ENCODE assay signal across 9 mouse cellular contexts in genomic region chr4:129622803-129623535, GRCm38 (mm10). TPM values are rescaled to one million over a fixed set of nuclear protein-coding genes. Genes with fewer than 3 reads are reported as not detected.
A peak's percentile ranks its signal among the peaks of the same experiment; 100 is the strongest.
DNase-seq lines count a peak whose midpoint lies in the region; ATAC-seq lines count a peak whose summit lies in the region.
"Had no signal": no experiment of that assay in that cellular context is flagged by ENCODE, and none has a peak within 500 bp of the region (broad histone marks: within the 10 kb centered on the region; RNA-seq: fewer than 3 reads in every experiment).

No protein-coding gene starts in this region.

- no peak for ATAC-seq in heart, embryonic 12.5 days (ENCODE audit: insufficient number of reproducible peaks, low FRiP score)
- no peak for ATAC-seq in forebrain, embryonic 15.5 days (replicated peaks)
- no peak for ATAC-seq in liver, embryonic 16.5 days (ENCODE audit: low read depth)
- ATAC-seq: Patski had no signal

- WGBS in heart, embryonic 12.5 days = 16% methylated on average over 8 of the region's 8 CpGs
- WGBS in forebrain, embryonic 15.5 days = 18% methylated on average over 8 of the region's 8 CpGs
- 21% methylated on average over 8 of the region's 8 CpGs for WGBS in liver, embryonic 16.5 days (ENCODE audit: insufficient replicate concordance)

- no peak for DNase-seq in heart, adult 9 months (ENCODE audit: low spot score in 2 of 2)
- DNase-seq in NIH3T3 (ENCODE audit: low read depth) (peak; percentile 19), adipocyte (ENCODE audit: low spot score) (no peak)
- no peak for DNase-seq in thymus, postnatal 10 days (ENCODE audit: low spot score in 2 of 2)
- DNase-seq in layer of hippocampus, adult 18-20 months (ENCODE audit: low spot score in 2 of 2) = no peak

- H3K4me2 ChIP-seq in heart, embryonic 12.5 days = peak overlapping the region; percentile 87
- peak overlapping the region; percentile 72 for H3K4me2 ChIP-seq in forebrain, embryonic 15.5 days (replicated peaks)
- peak overlapping the region; percentile 69 for H3K4me2 ChIP-seq in liver, embryonic 16.5 days (ENCODE audit: low read depth, low read length)

- H3K36me3 ChIP-seq in heart, embryonic 12.5 days = peaks cover 27% of the 10 kb centered on the region
- H3K36me3 ChIP-seq in forebrain, embryonic 15.5 days = peaks cover 20% of the 10 kb centered on the region
- H3K36me3 ChIP-seq in liver, embryonic 16.5 days (ENCODE audit: control insufficient read depth, insufficient read depth) = peaks cover 9% of the 10 kb centered on the region

- H3K9me3 ChIP-seq in heart, embryonic 12.5 days (replicated peaks) = no peaks in the 10 kb centered on the region
- H3K9me3 ChIP-seq in forebrain, embryonic 15.5 days = no peaks in the 10 kb centered on the region
- no peaks in the 10 kb centered on the region for H3K9me3 ChIP-seq in liver, embryonic 16.5 days (replicated peaks; ENCODE audit: control insufficient read depth, low read length)

- peaks cover 36% of the 10 kb centered on the region for H3K4me1 ChIP-seq in heart, embryonic 12.5 days (replicated peaks)
- H3K4me1 ChIP-seq in forebrain, embryonic 15.5 days = peaks cover 38% of the 10 kb centered on the region
- peaks cover 42% of the 10 kb centered on the region for H3K4me1 ChIP-seq in liver, embryonic 16.5 days (ENCODE audit: control insufficient read depth, low read depth, low read length)

- H3K27me3 ChIP-seq in heart, embryonic 12.5 days (replicated peaks) = no peaks in the 10 kb centered on the region
- no peaks in the 10 kb centered on the region for H3K27me3 ChIP-seq in forebrain, embryonic 15.5 days
- H3K27me3 ChIP-seq in liver, embryonic 16.5 days (ENCODE audit: control insufficient read depth, insufficient read depth, low read depth, low read length) = no peaks in the 10 kb centered on the region
- H3K27me3 ChIP-seq: Patski had no signal

- H3K4me3 ChIP-seq in heart, embryonic 12.5 days = peak overlapping the region; percentile 79
- peak overlapping the region; percentile 76 for H3K4me3 ChIP-seq in forebrain, embryonic 15.5 days
- H3K4me3 ChIP-seq in liver, embryonic 16.5 days (ENCODE audit: low read depth, low read length) = peak overlapping the region; percentile 61

- H3K9ac ChIP-seq in heart, embryonic 12.5 days = peak overlapping the region; percentile 86
- peak overlapping the region; percentile 94 for H3K9ac ChIP-seq in forebrain, embryonic 15.5 days (replicated peaks)
- peak overlapping the region; percentile 59 for H3K9ac ChIP-seq in liver, embryonic 16.5 days (ENCODE audit: low read depth, low read length)

- peak overlapping the region; percentile 89; the same call in 1 of the 2 replicates for H3K27ac ChIP-seq in heart, embryonic 12.5 days (ENCODE audit: poor library complexity, severe bottlenecking)
- peak overlapping the region; percentile 93 for H3K27ac ChIP-seq in forebrain, embryonic 15.5 days (replicated peaks)
- H3K27ac ChIP-seq in liver, embryonic 16.5 days (ENCODE audit: low read length) = no peak overlapping the region; the same call in 1 of the 2 replicates

RNA-seq across cellular contexts. Expression of gene Ccdc28b, which starts 0.8 kb away (rescaled TPM):
- 42.3 and 44.2 TPM in 2 replicates for polyA plus RNA-seq in heart, embryonic 12.5 days (2016; fragmentation: Nextera tagmentation; extraction: Ambion mirVana)
- polyA plus RNA-seq in forebrain, embryonic 15.5 days (2015; fragmentation: Nextera tagmentation; extraction: Ambion mirVana) = 119 and 124 TPM in 2 replicates
- 11.2 and 12.7 TPM in 2 replicates for polyA plus RNA-seq in liver, embryonic 16.5 days (2015; fragmentation: Nextera tagmentation; extraction: Ambion mirVana)
- 10 to 100 TPM; 55.7 to 59.1 TPM for total RNA-seq in layer of hippocampus, adult 18-20 months (2021)

RNA-seq across cellular contexts. Expression of gene Iqcc, which starts 4.1 kb away (rescaled TPM):
- polyA plus RNA-seq in heart, embryonic 12.5 days (2016; fragmentation: Nextera tagmentation; extraction: Ambion mirVana) = 18.6 and 20.0 TPM in 2 replicates
- polyA plus RNA-seq in forebrain, embryonic 15.5 days (2015; fragmentation: Nextera tagmentation; extraction: Ambion mirVana) = 31.4 and 32.5 TPM in 2 replicates
- polyA plus RNA-seq in liver, embryonic 16.5 days (2015; fragmentation: Nextera tagmentation; extraction: Ambion mirVana) = 7.5 and 8.0 TPM in 2 replicates
- 10 to 100 TPM; 36.2 to 37.4 TPM for total RNA-seq in layer of hippocampus, adult 18-20 months (2021)

RNA-seq across cellular contexts. Expression of gene Dcdc2b, which starts 8.9 kb away (rescaled TPM):
- polyA plus RNA-seq in heart, embryonic 12.5 days (2016; fragmentation: Nextera tagmentation; extraction: Ambion mirVana) = 0.82 and 1.4 TPM in 2 replicates
- polyA plus RNA-seq in forebrain, embryonic 15.5 days (2015; fragmentation: Nextera tagmentation; extraction: Ambion mirVana) = 3.5 and 3.7 TPM in 2 replicates
- polyA plus RNA-seq in liver, embryonic 16.5 days (2015; fragmentation: Nextera tagmentation; extraction: Ambion mirVana) = 0.46 and 0.91 TPM in 2 replicates
- 1 to 10 TPM; 5.6 to 6.2 TPM for total RNA-seq in layer of hippocampus, adult 18-20 months (2021)

RNA-seq across cellular contexts. Expression of gene Txlna, which starts 17.9 kb away (rescaled TPM):
- polyA plus RNA-seq in heart, embryonic 12.5 days (2016; fragmentation: Nextera tagmentation; extraction: Ambion mirVana) = 58.8 and 59.4 TPM in 2 replicates
- 64.7 and 68.3 TPM in 2 replicates for polyA plus RNA-seq in forebrain, embryonic 15.5 days (2015; fragmentation: Nextera tagmentation; extraction: Ambion mirVana)
- polyA plus RNA-seq in liver, embryonic 16.5 days (2015; fragmentation: Nextera tagmentation; extraction: Ambion mirVana) = 22.1 and 24.2 TPM in 2 replicates
- total RNA-seq in layer of hippocampus, adult 18-20 months (2021) = 10 to 100 TPM; 49.9 to 51.3 TPM

RNA-seq across cellular contexts. Expression of gene Tmem234, which starts 22.5 kb away (rescaled TPM):
- 139 and 153 TPM in 2 replicates for polyA plus RNA-seq in heart, embryonic 12.5 days (2016; fragmentation: Nextera tagmentation; extraction: Ambion mirVana)
- 160 and 165 TPM in 2 replicates for polyA plus RNA-seq in forebrain, embryonic 15.5 days (2015; fragmentation: Nextera tagmentation; extraction: Ambion mirVana)
- polyA plus RNA-seq in liver, embryonic 16.5 days (2015; fragmentation: Nextera tagmentation; extraction: Ambion mirVana) = 104 and 106 TPM in 2 replicates
- total RNA-seq in layer of hippocampus, adult 18-20 months (2021) = 10 to 100 TPM; 73.7 to 79.8 TPM
